ENCODE assay signal across 32 mouse cellular contexts in the genomic region with DNA sequence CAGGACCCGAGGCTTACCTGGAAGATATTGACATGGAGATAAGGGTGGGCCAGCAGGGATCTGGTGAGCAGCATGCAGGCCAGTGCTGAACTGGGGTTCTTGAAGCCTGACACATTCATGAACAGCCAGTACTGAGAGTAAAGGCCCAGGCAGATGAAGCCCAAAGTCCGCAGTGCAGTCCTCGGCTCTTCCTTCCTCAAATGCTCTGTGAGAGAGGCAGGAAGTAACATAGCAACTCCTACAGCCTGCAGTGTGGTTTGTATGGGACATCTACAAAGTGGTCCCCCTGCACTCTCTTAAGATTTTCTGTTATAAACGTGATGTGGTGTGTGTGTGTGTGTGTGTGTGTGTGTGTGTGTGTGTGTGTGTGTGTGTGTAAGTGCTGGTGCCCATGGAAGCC. TPM values are rescaled to one million over a fixed set of nuclear protein-coding genes. Genes with fewer than 3 reads are reported as not detected.
A peak's percentile ranks its signal among the peaks of the same experiment; 100 is the strongest.
DNase-seq lines count a peak whose midpoint lies in the region; ATAC-seq and TF ChIP-seq lines count a peak whose summit lies in the region.
"Had no signal": no experiment of that assay in that cellular context is flagged by ENCODE, and none has a peak within 500 bp of the region (broad histone marks: within the 10 kb centered on the region; RNA-seq: fewer than 3 reads in every experiment).

No protein-coding gene starts in this region.

- ATAC-seq in intestine, embryonic 16.5 days, result 0 out of 2 replicates have a peak, but pooled peaks have one; percentile 40
- no peak for ATAC-seq in intestine, postnatal 0 days
- ATAC-seq: CD4-positive, CD25-positive, alpha-beta regulatory T cell, adult 4 months; forebrain, embryonic 14.5 days; hindbrain, postnatal 0 days; intestine, embryonic 15.5 days; lung, postnatal 0 days; midbrain, embryonic 15.5 days had no signal

- H3K4me3 ChIP-seq in intestine, embryonic 16.5 days (ENCODE audit: low read length), result no peak overlapping the region
- H3K4me3 ChIP-seq in intestine, postnatal 0 days (ENCODE audit: low read depth, low read length), result no peak overlapping the region
- H3K4me3 ChIP-seq in macrophage (ENCODE audit: inconsistent target), result no peak overlapping the region
- H3K4me3 ChIP-seq: embryonic facial prominence, embryonic 12.5 days; heart, adult 2 months; hindbrain, embryonic 12.5 days; intestine, embryonic 15.5 days; midbrain, embryonic 10.5 days; midbrain, embryonic 15.5 days; neural tube, embryonic 13.5 days; stomach, embryonic 15.5 days had no signal

- WGBS in intestine, embryonic 16.5 days, result 50% methylated on average over 4 of the region's 4 CpGs
- WGBS in intestine, postnatal 0 days, result 41% methylated on average over 4 of the region's 4 CpGs
- WGBS in macrophage (ENCODE audit: missing documents), result 7% methylated on average over 4 of the region's 4 CpGs

- H3K9ac ChIP-seq in intestine, embryonic 16.5 days (ENCODE audit: low read depth, low read length), result no peak overlapping the region; the same call in 1 of the 2 replicates
- H3K9ac ChIP-seq in intestine, postnatal 0 days (ENCODE audit: low read depth, low read length), result no peak overlapping the region
- H3K9ac ChIP-seq: embryonic facial prominence, embryonic 12.5 days; hindbrain, embryonic 12.5 days; intestine, embryonic 15.5 days; midbrain, embryonic 15.5 days; neural tube, embryonic 13.5 days; stomach, embryonic 15.5 days had no signal

- no peak overlapping the region for H3K27ac ChIP-seq in intestine, embryonic 16.5 days (ENCODE audit: low read length)
- H3K27ac ChIP-seq in intestine, postnatal 0 days (ENCODE audit: low read depth, low read length), result no peak overlapping the region
- peak overlapping the region; percentile 52 for H3K27ac ChIP-seq in macrophage
- H3K27ac ChIP-seq: embryonic facial prominence, embryonic 12.5 days; heart, adult 2 months; hindbrain, embryonic 12.5 days; intestine, embryonic 15.5 days; midbrain, embryonic 10.5 days; neural tube, embryonic 13.5 days; stomach, embryonic 15.5 days had no signal

- H3K4me1 ChIP-seq in intestine, embryonic 16.5 days (ENCODE audit: control insufficient read depth, insufficient read depth, low read length), result peaks cover 7% of the 10 kb centered on the region; the same call in 1 of the 2 replicates
- H3K4me1 ChIP-seq in intestine, postnatal 0 days (replicated peaks; ENCODE audit: control insufficient read depth, insufficient read depth, low read length), result no peaks in the 10 kb centered on the region
- H3K4me1 ChIP-seq: embryonic facial prominence, embryonic 12.5 days; hindbrain, embryonic 12.5 days; midbrain, embryonic 15.5 days had no signal

- H3K27me3 ChIP-seq in intestine, embryonic 16.5 days (replicated peaks; ENCODE audit: control insufficient read depth, insufficient read depth, low read length), result no peaks in the 10 kb centered on the region
- H3K27me3 ChIP-seq in intestine, postnatal 0 days (replicated peaks; ENCODE audit: control insufficient read depth, insufficient read depth, low read length), result no peaks in the 10 kb centered on the region
- H3K27me3 ChIP-seq: embryonic facial prominence, embryonic 12.5 days; hindbrain, embryonic 12.5 days; intestine, embryonic 15.5 days; midbrain, embryonic 15.5 days; neural tube, embryonic 13.5 days; stomach, embryonic 15.5 days had no signal

- H3K79me2 ChIP-seq in macrophage (ENCODE audit: inconsistent target), result no peaks in the 10 kb centered on the region

- no peaks in the 10 kb centered on the region for H3K9me3 ChIP-seq in intestine, embryonic 16.5 days (ENCODE audit: control insufficient read depth, low read length)
- no peaks in the 10 kb centered on the region for H3K9me3 ChIP-seq in intestine, postnatal 0 days (ENCODE audit: control insufficient read depth)
- H3K9me3 ChIP-seq: embryonic facial prominence, embryonic 12.5 days; hindbrain, embryonic 12.5 days; intestine, embryonic 15.5 days; midbrain, embryonic 10.5 days; midbrain, embryonic 15.5 days; neural tube, embryonic 13.5 days; stomach, embryonic 15.5 days had no signal

- H3K4me2 ChIP-seq in intestine, embryonic 16.5 days (ENCODE audit: low read depth, low read length), result no peak overlapping the region
- no peak overlapping the region for H3K4me2 ChIP-seq in intestine, postnatal 0 days (replicated peaks; ENCODE audit: low read depth)
- H3K4me2 ChIP-seq: embryonic facial prominence, embryonic 12.5 days; hindbrain, embryonic 12.5 days; intestine, embryonic 15.5 days; midbrain, embryonic 15.5 days; neural tube, embryonic 13.5 days; stomach, embryonic 15.5 days had no signal

- H3K36me3 ChIP-seq in intestine, embryonic 16.5 days (ENCODE audit: control insufficient read depth, insufficient read depth, low read length), result no peaks in the 10 kb centered on the region
- H3K36me3 ChIP-seq in intestine, postnatal 0 days (ENCODE audit: control insufficient read depth, insufficient read depth), result no peaks in the 10 kb centered on the region; the same call in 1 of the 2 replicates
- H3K36me3 ChIP-seq in macrophage (ENCODE audit: inconsistent target), result no peaks in the 10 kb centered on the region
- H3K36me3 ChIP-seq: embryonic facial prominence, embryonic 12.5 days; hindbrain, embryonic 12.5 days; intestine, embryonic 15.5 days; midbrain, embryonic 10.5 days; midbrain, embryonic 15.5 days; neural tube, embryonic 13.5 days; stomach, embryonic 15.5 days had no signal

- no peak for TF ChIP-seq CTCF in intestine, postnatal 0 days (IDR thresholded peaks at IDR 0.05; ENCODE audit: low read depth)

- DNase-seq in ovary, postnatal 36 days (ENCODE audit: low spot score), result peak; percentile 2
- DNase-seq in ovary, postnatal 10 days (ENCODE audit: low spot score), result no peak
- DNase-seq in layer of hippocampus, postnatal 36 days, result no peak
- DNase-seq in heart, adult 9 months (ENCODE audit: low spot score in 2 of 2), result no peak
- DNase-seq: adrenal gland, postnatal 25 days; cerebellum, postnatal 36 days; embryo, embryonic 11 days; gastrocnemius, postnatal 36 days; heart, postnatal 14 days; kidney, adult 9 months; kidney, postnatal 14 days; liver; lung, adult 18-20 months; lung, postnatal 4 days; right cerebral cortex, postnatal 25 days had no signal

RNA-seq across cellular contexts. Expression of a gene that starts 8.4 kb away (rescaled TPM):
- polyA plus RNA-seq in intestine, embryonic 16.5 days (2015; fragmentation: Nextera tagmentation; extraction: Ambion mirVana), result 21.7 and 22.9 TPM in 2 replicates
- polyA plus RNA-seq in intestine, postnatal 0 days (2015; fragmentation: Nextera tagmentation; extraction: Ambion mirVana), result 8.0 and 8.2 TPM in 2 replicates
- 10 to 100 TPM in 8 of 26 experiments, 1 to 10 TPM in 18; 2.1 to 22.8 (median 8.2) TPM for total RNA-seq in macrophage (2018; cell fraction: chromatin; rRNA removed)
- 1 to 10 TPM; 1.4 to 4.6 (median 3.2) TPM for total RNA-seq in macrophage (2018; cell fraction: cytosol; rRNA removed)
- 10 to 100 TPM in 3 of 26 experiments, 1 to 10 TPM in 23; 1.6 to 17.6 (median 5.7) TPM for total RNA-seq in macrophage (2018; cell fraction: nucleus; rRNA removed)
- 2.3 to 6.0 TPM (median 4.3 TPM) in 3 replicates for polyA plus RNA-seq in macrophage (2018)
- total RNA-seq in layer of hippocampus, postnatal 36 days (2021), result 10 to 100 TPM; 20.9 to 24.2 TPM

RNA-seq across cellular contexts. Expression of a gene that starts 12.2 kb away (rescaled TPM):
- 1.2 and 1.5 TPM in 2 replicates for polyA plus RNA-seq in intestine, embryonic 16.5 days (2015; fragmentation: Nextera tagmentation; extraction: Ambion mirVana)
- 0.26 and 0.55 TPM in 2 replicates for polyA plus RNA-seq in intestine, postnatal 0 days (2015; fragmentation: Nextera tagmentation; extraction: Ambion mirVana)
- 1 to 10 TPM in 22 of 26 experiments, under 1 TPM in 4; 0.42 to 5.7 (median 1.9) TPM for total RNA-seq in macrophage (2018; cell fraction: chromatin; rRNA removed)
- 1 to 10 TPM in 17 of 26 experiments, under 1 TPM in 9; 0.33 to 3.9 (median 1.4) TPM for total RNA-seq in macrophage (2018; cell fraction: cytosol; rRNA removed)
- total RNA-seq in macrophage (2018; cell fraction: nucleus; rRNA removed), result 1 to 10 TPM in 22 of 26 experiments, under 1 TPM in 4; 0.52 to 6.7 (median 1.9) TPM
- 0.52 to 1.4 TPM (median 0.90 TPM) in 3 replicates for polyA plus RNA-seq in macrophage (2018)
- 10 to 100 TPM; 12.9 to 13.7 TPM for total RNA-seq in layer of hippocampus, postnatal 36 days (2021)

RNA-seq across cellular contexts. Expression of a gene that starts 18.2 kb away (rescaled TPM):
- 0.06 TPM in 1 of 2 replicates, not detected in the other for polyA plus RNA-seq in intestine, embryonic 16.5 days (2015; fragmentation: Nextera tagmentation; extraction: Ambion mirVana)
- polyA plus RNA-seq in intestine, postnatal 0 days (2015; fragmentation: Nextera tagmentation; extraction: Ambion mirVana), result not detected in 2 replicates
- total RNA-seq in macrophage (2018; cell fraction: chromatin; rRNA removed), result under 1 TPM in 3 of 26 experiments, not detected in 23; 0.16 to 0.63 (median 0.20) TPM
- under 1 TPM in 3 of 26 experiments, not detected in 23; 0.05 TPM for total RNA-seq in macrophage (2018; cell fraction: cytosol; rRNA removed)
- under 1 TPM in 2 of 26 experiments, not detected in 24; 0.12 to 0.15 TPM for total RNA-seq in macrophage (2018; cell fraction: nucleus; rRNA removed)
- not detected in 3 replicates for polyA plus RNA-seq in macrophage (2018)
- 10 to 100 TPM; 43.5 to 50.9 TPM for total RNA-seq in layer of hippocampus, postnatal 36 days (2021)
- total RNA-seq: gastrocnemius, postnatal 36 days had no signal
- polyA plus RNA-seq: CD4-positive, CD25-positive, alpha-beta regulatory T cell, adult 4 months had no signal

RNA-seq across cellular contexts. Expression of a gene that starts 21.7 kb away (rescaled TPM):
- polyA plus RNA-seq in intestine, embryonic 16.5 days (2015; fragmentation: Nextera tagmentation; extraction: Ambion mirVana), result 0.11 TPM in 1 of 2 replicates, not detected in the other
- 0.05 TPM in 1 of 2 replicates, not detected in the other for polyA plus RNA-seq in intestine, postnatal 0 days (2015; fragmentation: Nextera tagmentation; extraction: Ambion mirVana)
- total RNA-seq in macrophage (2018; cell fraction: chromatin; rRNA removed), result not detected
- total RNA-seq in macrophage (2018; cell fraction: cytosol; rRNA removed), result not detected
- not detected for total RNA-seq in macrophage (2018; cell fraction: nucleus; rRNA removed)
- polyA plus RNA-seq in macrophage (2018), result not detected in 3 replicates
- under 1 TPM in 1 of 2 experiments, not detected in 1; 0.52 TPM for total RNA-seq in layer of hippocampus, postnatal 36 days (2021)
- total RNA-seq: adrenal gland, postnatal 25 days; gastrocnemius, postnatal 36 days; heart, adult 2 months; heart, postnatal 14 days had no signal
- polyA plus RNA-seq: CD4-positive, CD25-positive, alpha-beta regulatory T cell, adult 4 months; forebrain, embryonic 14.5 days; heart, adult 2 months; heart, embryonic 14.5 days; hindbrain, embryonic 12.5 days; intestine, embryonic 15.5 days; limb, embryonic 11.5 days; lung, postnatal 0 days; midbrain, embryonic 10.5 days; midbrain, embryonic 15.5 days; neural tube, embryonic 13.5 days had no signal

RNA-seq across cellular contexts. Expression of a gene that starts 36.6 kb away (rescaled TPM):
- 0.06 and 0.11 TPM in 2 replicates for polyA plus RNA-seq in intestine, embryonic 16.5 days (2015; fragmentation: Nextera tagmentation; extraction: Ambion mirVana)
- 0.05 and 0.09 TPM in 2 replicates for polyA plus RNA-seq in intestine, postnatal 0 days (2015; fragmentation: Nextera tagmentation; extraction: Ambion mirVana)
- not detected for total RNA-seq in macrophage (2018; cell fraction: chromatin; rRNA removed)
- total RNA-seq in macrophage (2018; cell fraction: cytosol; rRNA removed), result not detected
- not detected for total RNA-seq in macrophage (2018; cell fraction: nucleus; rRNA removed)
- not detected in 3 replicates for polyA plus RNA-seq in macrophage (2018)
- under 1 TPM; 0.30 to 0.35 TPM for total RNA-seq in layer of hippocampus, postnatal 36 days (2021)
- polyA plus RNA-seq: CD4-positive, CD25-positive, alpha-beta regulatory T cell, adult 4 months; forebrain, embryonic 14.5 days; hindbrain, embryonic 12.5 days; intestine, embryonic 15.5 days; limb, embryonic 11.5 days; lung, postnatal 0 days; midbrain, embryonic 10.5 days had no signal
